Mouse (Mus musculus) spleen, adult 12 weeks (tissue): Measurements from ENCODE around the gene Brap.
A peak's percentile ranks its signal among the peaks of the same experiment; 100 is the strongest.
"Not testable (repeated sequence)": the region's sequence is repeated elsewhere in the genome, so short reads cannot be mapped to it uniquely, and the experiment has no call there.

Source experiments
- DNase-seq: peaks from one replicate; pipeline ENCODE4 v3.0.0; 2022; ENCODE audit warnings: low spot score

Brap gene

GRCm38 (mm10) chr5:121670412-121670811, 10.0 kb downstream of the Brap start:
- peak; percentile 42 for DNase-seq

- no peak for DNase-seq
Observed at GRCm38 (mm10) chr5:121682250-121682649, 21.9 kb downstream of the Brap start.

DNA sequence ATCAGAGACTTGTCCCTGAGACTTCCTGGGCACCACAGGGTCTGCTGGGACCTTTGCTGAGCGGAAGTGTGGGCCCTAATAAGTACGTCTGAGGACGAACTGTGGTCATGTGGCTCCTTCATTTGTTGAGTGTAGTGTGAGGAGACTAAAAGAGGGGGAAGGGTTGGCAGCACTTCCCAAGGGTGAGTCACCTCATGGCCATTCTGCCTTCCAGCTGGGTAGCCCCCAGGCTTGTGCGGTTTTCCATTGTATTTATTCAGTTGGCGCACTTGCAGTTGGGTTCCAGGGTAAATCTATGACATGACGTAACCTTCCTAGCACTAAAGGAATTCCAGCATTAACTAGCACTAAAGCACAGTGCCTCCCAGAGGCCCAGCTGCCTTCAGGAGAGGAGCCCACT, 25.1 kb downstream of the Brap start:
- DNase-seq: no peak

- no peak for DNase-seq
Observed at GRCm38 (mm10) chr5:121686113-121686898, 25.9 kb downstream of the Brap start.

- no peak for DNase-seq
Observed at GRCm38 (mm10) chr5:121690482-121691211, 30.3 kb downstream of the Brap start.

DNA sequence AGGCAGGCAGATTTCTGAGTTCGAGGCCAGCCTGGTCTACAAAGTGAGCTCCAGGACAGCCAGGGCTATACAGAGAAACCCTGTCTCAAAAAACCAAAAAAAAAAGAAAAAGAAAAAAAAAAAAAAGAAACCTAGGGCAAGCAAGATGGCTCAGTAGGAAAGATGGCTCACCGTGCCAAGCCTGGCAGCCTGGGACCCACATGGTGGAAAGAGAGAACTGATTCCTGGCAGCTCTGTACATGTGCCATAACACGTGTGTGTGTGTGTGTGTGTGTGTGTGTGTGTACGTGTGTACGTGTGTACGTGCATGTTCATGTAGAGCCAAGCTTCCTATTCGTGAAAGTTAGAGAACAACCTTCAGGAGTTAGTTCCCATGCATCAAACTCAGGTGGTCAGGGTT, 31.1 kb downstream of the Brap start:
- not testable (repeated sequence) for DNase-seq

GRCm38 (mm10) chr5:121692897-121693296, 32.5 kb downstream of the Brap start:
- no peak for DNase-seq

DNA sequence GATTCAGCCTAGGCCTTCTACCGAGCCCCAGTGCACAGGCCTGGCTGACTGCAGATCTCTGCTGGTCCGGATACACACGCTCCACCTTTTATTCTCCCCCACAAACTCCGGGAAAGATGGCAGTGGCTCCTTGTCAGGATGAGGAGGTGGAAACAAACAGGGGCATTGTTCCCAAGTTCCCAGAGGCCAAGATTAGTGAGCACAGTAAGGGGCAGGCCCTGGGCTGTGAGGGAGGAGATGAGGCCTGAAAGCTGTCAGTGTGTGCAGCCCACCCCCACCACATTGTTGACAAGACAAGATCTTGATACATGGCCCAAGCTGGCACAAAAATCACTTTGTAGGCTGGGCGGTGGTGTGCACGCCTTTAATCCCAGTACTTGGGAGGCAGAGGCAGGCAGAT, 36.4 kb downstream of the Brap start:
- no peak for DNase-seq

- no peak for DNase-seq
Observed at GRCm38 (mm10) chr5:121699891-121700290, 39.5 kb downstream of the Brap start.

- DNase-seq: no peak
Observed at GRCm38 (mm10) chr5:121700496-121700895, 40.1 kb downstream of the Brap start.

- peak; percentile 62 for DNase-seq
Observed at GRCm38 (mm10) chr5:121701111-121701769, 40.9 kb downstream of the Brap start.

- DNase-seq: no peak
Observed at GRCm38 (mm10) chr5:121703341-121703740, 43.0 kb downstream of the Brap start.

GRCm38 (mm10) chr5:121704512-121705248, 44.3 kb downstream of the Brap start:
- no peak for DNase-seq

DNA sequence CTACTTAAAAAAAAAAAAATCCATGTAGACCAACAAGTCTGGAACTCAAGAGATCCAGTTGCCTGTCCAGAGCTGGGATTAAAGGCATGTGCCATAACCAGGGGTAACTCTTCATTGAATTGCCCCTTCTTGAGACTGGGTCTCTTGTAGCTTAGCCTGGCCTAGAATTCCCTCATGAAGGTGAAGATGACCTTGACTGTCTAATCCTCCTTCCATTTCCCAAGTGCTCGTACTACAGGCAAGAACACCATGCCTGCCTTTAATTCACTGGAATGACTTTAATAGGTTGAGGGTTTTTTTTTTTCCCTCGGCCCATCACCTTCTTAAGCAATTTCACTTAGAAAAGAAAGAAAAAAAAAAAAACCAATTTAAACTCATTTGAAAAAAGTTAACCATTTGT, 50.0 kb downstream of the Brap start:
- DNase-seq: no peak

GRCm38 (mm10) chr5:121710851-121711173, 50.4 kb downstream of the Brap start:
- no peak for DNase-seq

- peak; percentile 74 for DNase-seq
Observed at GRCm38 (mm10) chr5:121711174-121711927, 51.0 kb downstream of the Brap start, which contains the start of gene Atxn2. TSS of gene Atxn2 (plus strand) at chr5:121711337.

DNA sequence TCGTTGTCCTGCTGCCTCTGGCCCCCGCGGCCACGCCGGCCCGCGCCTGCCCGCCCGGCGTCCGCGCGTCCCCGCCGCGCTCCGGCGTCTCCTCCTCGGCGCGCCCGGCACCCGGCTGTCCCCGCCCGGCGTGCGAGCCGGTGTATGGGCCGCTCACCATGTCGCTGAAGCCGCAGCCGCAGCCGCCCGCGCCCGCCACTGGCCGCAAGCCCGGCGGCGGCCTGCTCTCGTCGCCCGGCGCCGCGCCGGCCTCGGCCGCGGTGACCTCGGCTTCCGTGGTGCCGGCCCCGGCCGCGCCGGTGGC, 51.5 kb downstream of the Brap start:
- no peak for DNase-seq

DNA sequence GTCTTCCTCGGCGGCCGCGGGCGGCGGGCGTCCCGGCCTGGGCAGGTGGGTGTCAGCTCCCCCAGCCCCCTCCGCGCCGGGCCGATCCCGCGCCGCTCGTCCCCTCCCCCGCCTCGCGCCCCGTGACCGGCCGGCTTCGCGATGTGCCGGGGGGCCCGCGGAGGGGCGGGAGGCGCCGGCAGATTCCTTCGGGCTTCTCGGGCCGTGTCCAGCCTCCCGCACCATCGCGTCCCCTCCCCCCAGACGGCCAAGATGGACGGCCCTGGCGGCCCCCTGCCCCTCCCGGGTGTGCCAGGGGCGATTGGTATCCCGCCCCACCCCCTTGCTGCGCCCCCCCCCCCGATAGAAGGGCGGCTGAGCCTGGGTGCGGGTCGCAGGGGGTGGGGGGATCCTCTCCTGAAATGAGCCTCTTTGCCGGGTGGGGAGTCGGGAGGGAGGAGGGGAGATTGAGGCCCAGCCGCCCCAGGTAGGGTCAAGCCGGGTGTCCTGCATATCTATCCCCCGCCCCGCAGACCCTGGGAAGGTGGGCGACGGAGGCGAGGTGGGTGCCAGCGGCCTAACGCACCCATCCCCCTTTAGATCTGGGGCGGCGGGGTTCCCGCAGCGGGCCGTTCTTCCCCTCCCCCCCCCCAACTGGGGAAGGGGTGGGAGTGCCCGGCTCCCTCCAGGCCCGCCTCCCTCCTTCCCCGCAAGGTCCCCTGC, 52.0 kb downstream of the Brap start:
- DNase-seq: no peak

- DNase-seq: no peak
Observed at GRCm38 (mm10) chr5:121712934-121713538, 52.7 kb downstream of the Brap start.

GRCm38 (mm10) chr5:121714331-121714730, 54.0 kb downstream of the Brap start:
- DNase-seq: no peak

GRCm38 (mm10) chr5:121714928-121715327, 54.6 kb downstream of the Brap start:
- no peak for DNase-seq
